In genomic region chr2:66780884-66781283, GRCm38 (mm10) we compare ENCODE assay signal across 12 mouse cellular contexts. TPM values are rescaled to one million over a fixed set of nuclear protein-coding genes. Genes with fewer than 3 reads are reported as not detected.
DNase-seq lines count a peak whose midpoint lies in the region; ATAC-seq and TF ChIP-seq lines count a peak whose summit lies in the region.
"Had no signal": no experiment of that assay in that cellular context is flagged by ENCODE, and none has a peak within 500 bp of the region (broad histone marks: within the 10 kb centered on the region; RNA-seq: fewer than 3 reads in every experiment).

No protein-coding gene starts in this region.

- no peak for TF ChIP-seq CTCF in gastrocnemius, adult 2 months (IDR thresholded peaks at IDR 0.05)
- TF ChIP-seq CTCF in intestine, postnatal 0 days (IDR thresholded peaks at IDR 0.05; ENCODE audit: low read depth), result no peak

- intact Hi-C loops in gastrocnemius, adult 2 months (cut with DNase I), result no loop called here

- 72% methylated on average over 2 of the region's 2 CpGs for WGBS in intestine, postnatal 0 days

- ATAC-seq in intestine, postnatal 0 days, result no peak
- ATAC-seq: forebrain, embryonic 16.5 days had no signal

- peak; percentile 63 for DNase-seq in gastrocnemius, adult 2 months
- no peak for DNase-seq in gastrocnemius, postnatal 4 days (ENCODE audit: low spot score in 2 of 2)
- DNase-seq in urinary bladder, postnatal 14 days (ENCODE audit: low spot score), result peak; percentile 43
- DNase-seq in urinary bladder, postnatal 4 days (ENCODE audit: low spot score in 2 of 2), result no peak
- DNase-seq in kidney, postnatal 25 days, result peak; percentile 21 to 43
- DNase-seq in skeletal muscle tissue, adult 2 months (ENCODE audit: low read depth, low spot score), result peak; percentile 87
- DNase-seq in thymus, postnatal 25 days, result no peak
- DNase-seq: liver, embryonic 13.5 days had no signal

- peak overlapping the region; percentile 41 for H3K27ac ChIP-seq in gastrocnemius, adult 2 months
- H3K27ac ChIP-seq in intestine, postnatal 0 days (ENCODE audit: low read depth, low read length), result no peak overlapping the region
- H3K27ac ChIP-seq: hindbrain, embryonic 14.5 days; liver, embryonic 13.5 days had no signal

- no peak overlapping the region for H3K4me3 ChIP-seq in gastrocnemius, adult 2 months
- no peak overlapping the region for H3K4me3 ChIP-seq in intestine, postnatal 0 days (ENCODE audit: low read depth, low read length)
- H3K4me3 ChIP-seq: liver, embryonic 13.5 days had no signal

- no peak overlapping the region for H3K4me2 ChIP-seq in intestine, postnatal 0 days (replicated peaks; ENCODE audit: low read depth)
- H3K4me2 ChIP-seq: hindbrain, embryonic 14.5 days; liver, embryonic 13.5 days had no signal

- no peaks in the 10 kb centered on the region for H3K4me1 ChIP-seq in intestine, postnatal 0 days (replicated peaks; ENCODE audit: control insufficient read depth, insufficient read depth, low read length)
- H3K4me1 ChIP-seq: liver, embryonic 13.5 days had no signal

- no peaks in the 10 kb centered on the region for H3K9me3 ChIP-seq in intestine, postnatal 0 days (ENCODE audit: control insufficient read depth)
- H3K9me3 ChIP-seq: liver, embryonic 13.5 days had no signal

- no peak overlapping the region for H3K9ac ChIP-seq in intestine, postnatal 0 days (ENCODE audit: low read depth, low read length)
- H3K9ac ChIP-seq: hindbrain, embryonic 14.5 days; liver, embryonic 13.5 days had no signal

- H3K27me3 ChIP-seq in intestine, postnatal 0 days (replicated peaks; ENCODE audit: control insufficient read depth, insufficient read depth, low read length), result no peaks in the 10 kb centered on the region
- H3K27me3 ChIP-seq: liver, embryonic 13.5 days had no signal

- no peaks in the 10 kb centered on the region for H3K36me3 ChIP-seq in intestine, postnatal 0 days (ENCODE audit: control insufficient read depth, insufficient read depth)
- H3K36me3 ChIP-seq: liver, embryonic 13.5 days had no signal

RNA-seq across cellular contexts. Expression of gene Scn7a, which starts 3.8 kb away (rescaled TPM):
- 1 to 10 TPM; 2.2 to 2.3 TPM for total RNA-seq in gastrocnemius, adult 2 months (2021)
- 1 to 10 TPM; 2.4 to 2.5 TPM for total RNA-seq in gastrocnemius, postnatal 4 days (2021)
- 0.48 and 0.55 TPM in 2 replicates for polyA plus RNA-seq in intestine, postnatal 0 days (2015; fragmentation: Nextera tagmentation; extraction: Ambion mirVana)
- total RNA-seq: monocyte, adult 5-6 weeks had no signal
- polyA plus RNA-seq: forebrain, embryonic 16.5 days had no signal

Comparison
In these comparisons a context has a peak if more than half of its experiments do, and no peak if none do; other contexts are left out.
1. DNase-seq: peak in gastrocnemius, adult 2 months (single experiment), urinary bladder, postnatal 14 days (single experiment), kidney, postnatal 25 days (2 of 2) and skeletal muscle tissue, adult 2 months (single experiment); none in gastrocnemius, postnatal 4 days (0 of 2), urinary bladder, postnatal 4 days (0 of 2) and thymus, postnatal 25 days (single experiment).